Mouse (Mus musculus): ENCODE results near the gene Camk2b. TPM values are rescaled to one million over a fixed set of nuclear protein-coding genes. Genes with fewer than 3 reads are reported as not detected.
"Not testable (repeated sequence)": the region's sequence is repeated elsewhere in the genome, so short reads cannot be mapped to it uniquely, and the experiment has no call there.

Gene Camk2b
- polyA plus RNA-seq, 1 experiment from 2014 or later, result 2.6 TPM

GRCm38 (mm10) chr11:6010751-6011482 is 55.2 kb downstream of the Camk2b start:
- not testable (repeated sequence) for H3K9ac ChIP-seq; H3K4me3 ChIP-seq; H3K4me1 ChIP-seq; H3K27me3 ChIP-seq; H3K9me3 ChIP-seq; ATAC-seq (ENCODE audit: insufficient number of reproducible peaks, low FRiP score, low TSS enrichment, low read depth); H3K36me3 ChIP-seq; H3K4me2 ChIP-seq; H3K27ac ChIP-seq
- 88% methylated on average over 4 of the region's 18 CpGs for WGBS

- not testable (repeated sequence) for H3K4me1 ChIP-seq; H3K9me3 ChIP-seq; H3K36me3 ChIP-seq; H3K9ac ChIP-seq; H3K27ac ChIP-seq; ATAC-seq (ENCODE audit: insufficient number of reproducible peaks, low FRiP score, low TSS enrichment, low read depth)
- 23% methylated on average over 11 of the region's 13 CpGs for WGBS
- peak overlapping the region; percentile 40 for H3K4me3 ChIP-seq
- peaks cover 11% of the 10 kb centered on the region for H3K27me3 ChIP-seq
- peak overlapping the region; percentile 37 for H3K4me2 ChIP-seq
These were observed 58.4 kb downstream of the Camk2b start for GRCm38 (mm10) chr11:6007779-6008128.

GRCm38 (mm10) chr11:6007010-6007778 is 59.0 kb downstream of the Camk2b start:
- not testable (repeated sequence) for H3K36me3 ChIP-seq; H3K9me3 ChIP-seq; ATAC-seq (ENCODE audit: insufficient number of reproducible peaks, low FRiP score, low TSS enrichment, low read depth); H3K4me1 ChIP-seq; H3K9ac ChIP-seq; H3K27ac ChIP-seq
- WGBS, result 5% methylated on average over 26 of the region's 49 CpGs
- Histone ChIP-seq H3K27me3 (peaks cover 11% of the 10 kb centered on the region), H3K4me3 (peak overlapping the region; percentile 40), H3K4me2 (peak overlapping the region; percentile 52)

GRCm38 (mm10) chr11:6006351-6007009 is 59.7 kb downstream of the Camk2b start:
- H3K9me3 ChIP-seq; H3K27ac ChIP-seq; ATAC-seq (ENCODE audit: insufficient number of reproducible peaks, low FRiP score, low TSS enrichment, low read depth); H3K36me3 ChIP-seq; H3K9ac ChIP-seq: not testable (repeated sequence)
- peaks cover 11% of the 10 kb centered on the region for H3K4me1 ChIP-seq
- H3K4me3 ChIP-seq, result peak overlapping the region; percentile 40
- whole genome bisulfite sequencing, result 3% methylated on average over 39 of the region's 44 CpGs
- H3K27me3 ChIP-seq, result peaks cover 11% of the 10 kb centered on the region
- peak overlapping the region; percentile 52 for H3K4me2 ChIP-seq

DNA sequence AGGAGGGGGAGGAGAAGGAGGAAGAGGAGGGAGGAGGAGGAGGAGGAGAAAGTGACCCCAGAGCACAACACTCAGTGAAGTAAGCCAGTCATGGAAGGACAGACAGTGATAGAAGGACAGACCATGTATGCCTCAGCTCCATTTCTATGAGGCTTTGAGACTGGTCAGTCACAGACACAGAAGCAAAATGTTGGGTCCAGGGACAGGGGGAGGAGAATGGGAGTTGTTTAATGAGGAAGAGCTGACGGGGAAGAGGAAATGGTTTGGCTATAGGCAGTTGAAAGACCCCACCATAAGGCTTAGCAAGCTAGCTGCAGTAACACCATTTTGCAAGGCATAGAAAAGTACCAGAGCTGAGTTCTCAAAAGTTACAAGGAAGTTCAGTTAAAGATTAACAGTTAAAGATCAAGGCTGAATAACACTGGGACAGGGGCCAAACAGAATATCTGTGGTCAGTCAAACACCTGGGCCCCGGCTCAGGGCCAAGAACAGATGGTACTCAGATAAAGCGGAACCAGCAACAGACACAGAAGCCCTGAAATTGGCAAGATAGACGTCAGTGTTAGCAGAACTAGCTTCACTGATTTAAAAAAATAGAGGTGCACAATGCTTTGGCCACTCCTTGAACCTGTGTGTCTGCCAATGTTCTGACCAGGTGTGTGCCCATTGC is 60.7 kb downstream of the Camk2b start:
- ATAC-seq (ENCODE audit: insufficient number of reproducible peaks, low FRiP score, low TSS enrichment, low read depth), result not testable (repeated sequence)

GRCm38 (mm10) chr11:6003046-6003639 is 63.0 kb downstream of the Camk2b start:
- Histone ChIP-seq H3K27ac (no peak overlapping the region), H3K27me3 (peaks cover 11% of the 10 kb centered on the region), H3K9ac (no peak overlapping the region), H3K4me2 (no peak overlapping the region), H3K36me3 (no peaks in the 10 kb centered on the region), H3K4me1 (peaks cover 32% of the 10 kb centered on the region), H3K9me3 (no peaks in the 10 kb centered on the region), H3K4me3 (no peak overlapping the region)
- no peak for ATAC-seq (ENCODE audit: insufficient number of reproducible peaks, low FRiP score, low TSS enrichment, low read depth)
- 47% methylated on average over 2 of the region's 2 CpGs for WGBS

More for the DNA sequence above, 60.7 kb downstream of the Camk2b start:
- not testable (repeated sequence) for H3K9ac ChIP-seq, H3K9me3 ChIP-seq, H3K4me2 ChIP-seq, H3K27ac ChIP-seq, H3K36me3 ChIP-seq, H3K4me3 ChIP-seq
- peaks cover 11% of the 10 kb centered on the region for H3K27me3 ChIP-seq
- 20% methylated on average over 1 of the region's 4 CpGs for WGBS
- peaks cover 21% of the 10 kb centered on the region for H3K4me1 ChIP-seq

DNA sequence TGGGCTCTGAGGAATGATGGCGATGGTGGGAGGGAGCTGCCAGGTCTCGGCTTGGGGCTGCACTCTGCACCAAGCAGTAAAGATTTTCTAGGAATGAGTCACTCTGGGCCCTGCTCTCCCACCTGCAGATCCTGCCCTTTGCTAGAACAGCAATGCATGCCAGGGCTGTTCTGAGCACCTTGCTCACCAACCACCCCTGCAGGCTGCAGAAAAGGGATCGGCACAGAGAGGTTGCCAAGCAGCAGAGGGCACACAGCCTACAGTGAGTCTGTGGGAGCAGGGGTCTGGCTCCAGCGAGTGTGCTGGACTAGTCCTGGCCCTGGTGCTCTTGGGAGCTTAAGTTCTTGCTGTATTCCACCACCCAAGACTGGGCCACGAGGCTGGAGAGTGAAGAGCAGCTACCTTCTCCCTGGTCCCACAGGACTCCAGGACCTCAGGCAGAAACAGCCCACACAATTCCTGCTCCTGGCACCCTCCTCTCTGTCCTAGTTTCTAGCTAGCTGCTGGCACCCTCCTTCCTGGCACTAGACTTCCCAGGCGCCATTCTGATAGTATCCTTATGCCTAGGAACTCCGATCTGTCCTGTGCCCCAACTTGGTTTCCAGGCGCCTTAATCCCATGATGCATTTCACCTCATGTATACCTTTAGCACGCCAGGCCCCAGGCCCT is 64.0 kb downstream of the Camk2b start:
- H3K9ac ChIP-seq, result no peak overlapping the region
- peaks cover 11% of the 10 kb centered on the region for H3K27me3 ChIP-seq
- H3K9me3 ChIP-seq, result no peaks in the 10 kb centered on the region
- H3K4me1 ChIP-seq, result peaks cover 32% of the 10 kb centered on the region
- no peaks in the 10 kb centered on the region for H3K36me3 ChIP-seq
- H3K4me2 ChIP-seq, result no peak overlapping the region
- 65% methylated on average over 9 of the region's 9 CpGs for WGBS
- no peak for ATAC-seq (ENCODE audit: insufficient number of reproducible peaks, low FRiP score, low TSS enrichment, low read depth)
- no peak overlapping the region for H3K4me3 ChIP-seq
- peak overlapping the region; percentile 71 for H3K27ac ChIP-seq

GRCm38 (mm10) chr11:6000961-6001682 is 65.0 kb downstream of the Camk2b start:
- 79% methylated on average over 14 of the region's 14 CpGs for WGBS
- Histone ChIP-seq H3K27me3 (peaks cover 11% of the 10 kb centered on the region), H3K27ac (peak overlapping the region; percentile 71), H3K9me3 (no peaks in the 10 kb centered on the region), H3K9ac (no peak overlapping the region), H3K4me3 (no peak overlapping the region), H3K36me3 (no peaks in the 10 kb centered on the region), H3K4me1 (peaks cover 32% of the 10 kb centered on the region), H3K4me2 (no peak overlapping the region)
- no peak for ATAC-seq (ENCODE audit: insufficient number of reproducible peaks, low FRiP score, low TSS enrichment, low read depth)

- H3K4me3 ChIP-seq, result no peak overlapping the region
- no peak overlapping the region for H3K9ac ChIP-seq
- no peaks in the 10 kb centered on the region for H3K36me3 ChIP-seq
- H3K4me1 ChIP-seq, result peaks cover 32% of the 10 kb centered on the region
- WGBS, result 16% methylated on average over 8 of the region's 8 CpGs
- H3K27me3 ChIP-seq, result peaks cover 11% of the 10 kb centered on the region
- H3K27ac ChIP-seq, result peak overlapping the region; percentile 84
- H3K9me3 ChIP-seq, result no peaks in the 10 kb centered on the region
- H3K4me2 ChIP-seq, result no peak overlapping the region
- peak; percentile 91 for ATAC-seq (ENCODE audit: insufficient number of reproducible peaks, low FRiP score, low TSS enrichment, low read depth)
These were observed 66.1 kb downstream of the Camk2b start for GRCm38 (mm10) chr11:5999832-6000771.

GRCm38 (mm10) chr11:5998472-5998871 is 67.7 kb downstream of the Camk2b start:
- H3K4me3 ChIP-seq, result no peak overlapping the region
- 93% methylated on average over 2 of the region's 2 CpGs for WGBS
- ATAC-seq (ENCODE audit: insufficient number of reproducible peaks, low FRiP score, low TSS enrichment, low read depth), result no peak

More at GRCm38 (mm10) chr11:5998472-5998871, 67.7 kb downstream of the Camk2b start:
- Histone ChIP-seq H3K36me3 (no peaks in the 10 kb centered on the region), H3K9me3 (no peaks in the 10 kb centered on the region), H3K27ac (no peak overlapping the region), H3K27me3 (no peaks in the 10 kb centered on the region; the same call in none of the 2 replicates), H3K4me1 (peaks cover 32% of the 10 kb centered on the region), H3K9ac (no peak overlapping the region), H3K4me2 (no peak overlapping the region)

All from limb, embryonic 15.5 days (tissue).